Mouse (Mus musculus): ENCODE results near the gene Dusp15. TPM values are rescaled to one million over a fixed set of nuclear protein-coding genes. Genes with fewer than 3 reads are reported as not detected.

The Dusp15 gene
- polyA plus RNA-seq, 1 experiment from 2014 or later, result 13.5 TPM

DNA sequence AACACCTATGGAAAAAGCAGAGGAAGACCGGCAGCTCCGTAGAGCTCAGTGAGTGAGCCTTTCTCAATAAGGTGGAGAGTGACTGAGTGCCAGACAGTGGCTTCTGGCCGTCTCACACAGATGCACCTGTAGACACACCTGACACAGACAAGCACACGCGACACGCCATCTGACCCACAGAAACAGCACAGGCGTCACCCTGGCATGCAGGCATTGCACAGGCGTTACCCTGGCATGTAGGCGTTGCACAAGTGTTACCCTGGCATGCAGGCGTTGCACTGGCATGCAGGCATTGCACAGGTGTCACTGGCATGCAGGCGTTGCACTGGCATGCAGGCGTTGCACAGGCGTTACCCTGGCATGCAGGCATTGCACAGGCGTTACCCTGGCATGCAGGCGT, 50.2 kb downstream of the Dusp15 start:
- ATAC-seq (ENCODE audit: low FRiP score), result no peak
- H3K9me3 ChIP-seq (replicated peaks), result no peaks in the 10 kb centered on the region
- 94% methylated on average over 15 of the region's 15 CpGs for WGBS
- no peak overlapping the region for H3K27ac ChIP-seq (replicated peaks)
- no peak overlapping the region for H3K9ac ChIP-seq (replicated peaks)
- H3K4me2 ChIP-seq, result no peak overlapping the region
- no peaks in the 10 kb centered on the region for H3K36me3 ChIP-seq
- H3K4me1 ChIP-seq, result no peaks in the 10 kb centered on the region; the same call in 1 of the 2 replicates
- H3K4me3 ChIP-seq (replicated peaks), result no peak overlapping the region
- no peaks in the 10 kb centered on the region for H3K27me3 ChIP-seq (replicated peaks)

DNA sequence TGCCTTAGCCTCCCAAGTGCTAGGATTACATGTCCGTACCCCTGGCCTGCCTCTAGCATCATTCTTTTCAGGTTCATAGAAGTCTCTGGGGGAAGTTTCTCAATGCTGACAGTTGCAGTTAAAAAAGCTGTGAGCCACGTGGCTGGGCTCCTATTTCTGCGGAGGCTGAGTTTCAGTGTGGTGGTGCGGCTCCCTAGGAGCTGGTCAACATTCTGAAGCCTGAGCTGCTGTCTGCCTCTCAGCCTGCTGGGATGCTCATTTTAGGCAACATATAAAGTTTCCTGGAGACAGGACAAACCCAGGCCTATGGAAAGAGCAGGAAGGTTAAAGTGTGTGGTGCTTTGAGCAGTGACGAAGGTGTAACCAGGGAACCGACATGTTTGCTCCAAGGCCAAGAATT, 52.5 kb downstream of the Dusp15 start:
- Histone ChIP-seq H3K9me3 (replicated peaks) (no peaks in the 10 kb centered on the region), H3K27ac (replicated peaks) (no peak overlapping the region), H3K4me1 (no peaks in the 10 kb centered on the region), H3K9ac (replicated peaks) (no peak overlapping the region), H3K36me3 (no peaks in the 10 kb centered on the region), H3K4me3 (replicated peaks) (no peak overlapping the region), H3K27me3 (replicated peaks) (no peaks in the 10 kb centered on the region), H3K4me2 (no peak overlapping the region)
- WGBS, result 73% methylated on average over 6 of the region's 6 CpGs
- ATAC-seq (ENCODE audit: low FRiP score), result no peak

DNA sequence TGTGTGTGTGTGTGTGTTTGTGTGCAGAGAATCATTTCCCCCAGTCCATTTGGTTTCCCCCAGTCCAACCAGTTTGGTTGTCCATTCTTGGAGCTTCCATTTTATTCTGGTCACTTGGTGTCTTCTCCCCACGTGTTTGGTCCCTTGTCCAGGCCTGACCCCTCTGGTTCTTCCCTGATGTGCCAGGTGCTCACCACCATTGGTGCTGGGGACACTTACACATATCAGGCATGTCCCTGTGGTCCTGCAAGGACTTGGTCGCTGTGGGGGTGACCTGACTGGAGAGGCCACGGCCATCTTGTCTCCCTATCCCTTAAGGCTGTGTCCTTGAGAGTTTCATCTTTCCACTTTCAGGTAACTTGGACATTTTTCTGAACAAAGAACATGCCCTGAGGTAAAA, 54.6 kb downstream of the Dusp15 start:
- Histone ChIP-seq H3K27ac (replicated peaks) (no peak overlapping the region), H3K4me3 (replicated peaks) (no peak overlapping the region), H3K9ac (replicated peaks) (no peak overlapping the region), H3K27me3 (replicated peaks) (no peaks in the 10 kb centered on the region), H3K4me2 (no peak overlapping the region), H3K36me3 (no peaks in the 10 kb centered on the region), H3K9me3 (replicated peaks) (no peaks in the 10 kb centered on the region), H3K4me1 (no peaks in the 10 kb centered on the region)
- whole genome bisulfite sequencing, result 85% methylated on average over 3 of the region's 3 CpGs
- ATAC-seq (ENCODE audit: low FRiP score), result no peak

- no peaks in the 10 kb centered on the region for H3K27me3 ChIP-seq (replicated peaks)
- H3K9me3 ChIP-seq (replicated peaks), result no peaks in the 10 kb centered on the region
- H3K4me1 ChIP-seq, result no peaks in the 10 kb centered on the region
- no peak for ATAC-seq (ENCODE audit: low FRiP score)
- WGBS, result 89% methylated on average over 9 of the region's 9 CpGs
- H3K4me2 ChIP-seq, result no peak overlapping the region
- H3K4me3 ChIP-seq (replicated peaks), result no peak overlapping the region
- H3K27ac ChIP-seq (replicated peaks), result no peak overlapping the region
- H3K36me3 ChIP-seq, result no peaks in the 10 kb centered on the region
- H3K9ac ChIP-seq (replicated peaks), result no peak overlapping the region
Observed at GRCm38 (mm10) chr2:152895834-152896233, 55.7 kb downstream of the Dusp15 start.

Other genes with a start within 250 kb of the Dusp15 start
- gene Id1, start 215.4 kb downstream of the Dusp15 start, polyA plus RNA-seq (2015; fragmentation: Nextera tagmentation; extraction: Ambion mirVana), result 57.5 and 59.1 TPM in 2 replicates
- gene Cox4i2, start 197.5 kb downstream of the Dusp15 start, polyA plus RNA-seq (2015; fragmentation: Nextera tagmentation; extraction: Ambion mirVana), result 4.8 and 7.6 TPM in 2 replicates
- 119 and 125 TPM in 2 replicates for gene Bcl2l1, start 120.0 kb downstream of the Dusp15 start, polyA plus RNA-seq (2015; fragmentation: Nextera tagmentation; extraction: Ambion mirVana)
- gene Tpx2, start 103.7 kb downstream of the Dusp15 start, polyA plus RNA-seq (2015; fragmentation: Nextera tagmentation; extraction: Ambion mirVana), result 11.1 and 26.9 TPM in 2 replicates
- 0.08 and 0.29 TPM in 2 replicates for gene Mylk2, start 40.3 kb downstream of the Dusp15 start, polyA plus RNA-seq (2015; fragmentation: Nextera tagmentation; extraction: Ambion mirVana)
- 4.0 and 4.3 TPM in 2 replicates for gene Foxs1, start 18.5 kb downstream of the Dusp15 start, polyA plus RNA-seq (2015; fragmentation: Nextera tagmentation; extraction: Ambion mirVana)
- gene Ttll9, start 10.8 kb upstream of the Dusp15 start, polyA plus RNA-seq (2015; fragmentation: Nextera tagmentation; extraction: Ambion mirVana), result 8.1 and 8.7 TPM in 2 replicates
- 240 and 256 TPM in 2 replicates for gene Pdrg1, start 63.7 kb upstream of the Dusp15 start, polyA plus RNA-seq (2015; fragmentation: Nextera tagmentation; extraction: Ambion mirVana)
- 1.7 and 2.0 TPM in 2 replicates for gene Xkr7, start 80.2 kb upstream of the Dusp15 start, polyA plus RNA-seq (2015; fragmentation: Nextera tagmentation; extraction: Ambion mirVana)
- gene Ccm2l, start 114.3 kb upstream of the Dusp15 start, polyA plus RNA-seq (2015; fragmentation: Nextera tagmentation; extraction: Ambion mirVana), result 1.3 and 1.4 TPM in 2 replicates
- 3.2 and 4.0 TPM in 2 replicates for gene Hck, start 156.8 kb upstream of the Dusp15 start, polyA plus RNA-seq (2015; fragmentation: Nextera tagmentation; extraction: Ambion mirVana)
- 83.0 and 83.7 TPM in 2 replicates for gene Tm9sf4, start 209.6 kb upstream of the Dusp15 start, polyA plus RNA-seq (2015; fragmentation: Nextera tagmentation; extraction: Ambion mirVana)

All from neural tube, embryonic 15.5 days (tissue).